ENCODE assay signal across 9 mouse cellular contexts in genomic region chr12:113004993-113005392, GRCm38 (mm10). TPM values are rescaled to one million over a fixed set of nuclear protein-coding genes. Genes with fewer than 3 reads are reported as not detected.
A peak's percentile ranks its signal among the peaks of the same experiment; 100 is the strongest.
DNase-seq lines count a peak whose midpoint lies in the region; ATAC-seq and TF ChIP-seq lines count a peak whose summit lies in the region.
"Had no signal": no experiment of that assay in that cellular context is flagged by ENCODE, and none has a peak within 500 bp of the region (broad histone marks: within the 10 kb centered on the region; RNA-seq: fewer than 3 reads in every experiment).

No protein-coding gene starts in this region.

- H3K36me3 ChIP-seq in heart, embryonic 10.5 days: no peaks in the 10 kb centered on the region
- H3K36me3 ChIP-seq in liver, embryonic 14.5 days (replicated peaks; ENCODE audit: control insufficient read depth, insufficient read depth, low read depth): no peaks in the 10 kb centered on the region
- no peaks in the 10 kb centered on the region for H3K36me3 ChIP-seq in limb, embryonic 10.5 days

- 33% methylated on average over 4 of the region's 4 CpGs for WGBS in heart, embryonic 10.5 days
- 21% methylated on average over 4 of the region's 4 CpGs for WGBS in liver, embryonic 14.5 days (ENCODE audit: insufficient replicate concordance)
- WGBS in limb, embryonic 10.5 days: 30% methylated on average over 4 of the region's 4 CpGs

- ATAC-seq in hematopoietic stem cell, adult 5-6 weeks (replicated peaks in 1 of 2; ENCODE audit: insufficient read depth in 1 of 2, low FRiP score in 2 of 2, low TSS enrichment in 1 of 2, low read depth in 1 of 2, poor library complexity in 2 of 2, severe bottlenecking in 2 of 2): peak; percentile 54 to 66
- no peak for ATAC-seq in liver, embryonic 14.5 days (ENCODE audit: insufficient read depth)

- H3K27me3 ChIP-seq in heart, embryonic 10.5 days (ENCODE audit: insufficient read depth, poor library complexity, severe bottlenecking): no peaks in the 10 kb centered on the region; the same call in 1 of the 2 replicates
- no peaks in the 10 kb centered on the region for H3K27me3 ChIP-seq in liver, embryonic 14.5 days (ENCODE audit: control insufficient read depth, insufficient read depth, low read length)
- no peaks in the 10 kb centered on the region for H3K27me3 ChIP-seq in limb, embryonic 10.5 days (ENCODE audit: low read depth, poor library complexity, severe bottlenecking)

- H3K4me1 ChIP-seq in heart, embryonic 10.5 days: peaks cover 9% of the 10 kb centered on the region
- H3K4me1 ChIP-seq in liver, embryonic 14.5 days (replicated peaks; ENCODE audit: control insufficient read depth in 2 of 2, insufficient read depth in 2 of 2, low read length in 1 of 2): peaks cover 5 to 6% of the 10 kb centered on the region in 2 experiments
- H3K4me1 ChIP-seq in limb, embryonic 10.5 days: peaks cover 12% of the 10 kb centered on the region

- no peaks in the 10 kb centered on the region for H3K9me3 ChIP-seq in heart, embryonic 10.5 days
- H3K9me3 ChIP-seq in liver, embryonic 14.5 days (ENCODE audit: control insufficient read depth, low read length): no peaks in the 10 kb centered on the region
- H3K9me3 ChIP-seq in limb, embryonic 10.5 days (replicated peaks): no peaks in the 10 kb centered on the region
- H3K9me3 ChIP-seq: megakaryocyte, embryonic 14.5 days had no signal

- peak; percentile 87 for TF ChIP-seq CTCF in liver, embryonic 14.5 days (IDR thresholded peaks at IDR 0.05; ENCODE audit: low read depth)

- H3K4me3 ChIP-seq in heart, embryonic 10.5 days: no peak overlapping the region
- H3K4me3 ChIP-seq in liver, embryonic 14.5 days (ENCODE audit: insufficient read depth in 1 of 2, low read depth in 2 of 2, low read length in 2 of 2): no peak overlapping the region
- H3K4me3 ChIP-seq in limb, embryonic 10.5 days: no peak overlapping the region
- H3K4me3 ChIP-seq: megakaryocyte, embryonic 14.5 days had no signal

- no peak overlapping the region for H3K27ac ChIP-seq in heart, embryonic 10.5 days
- no peak overlapping the region for H3K27ac ChIP-seq in liver, embryonic 14.5 days
- H3K27ac ChIP-seq in limb, embryonic 10.5 days: no peak overlapping the region

- TF ChIP-seq EP300 in liver, embryonic 14.5 days (IDR thresholded peaks at IDR 0.05; ENCODE audit: low read depth): no peak

- DNase-seq in heart, adult 11 months: peak; percentile 95
- DNase-seq in heart, embryonic 10.5 days (ENCODE audit: low spot score): no peak
- peak; percentile 31 for DNase-seq in ES-CJ7 (ENCODE audit: low read depth, low spot score)
- peak; percentile 53 for DNase-seq in cerebellum, adult 8-10 months
- DNase-seq in liver, embryonic 14.5 days (ENCODE audit: low read depth in 3 of 3, low spot score in 3 of 3): no peak
- DNase-seq in right cerebral cortex, postnatal 25 days: peak; percentile 41
- DNase-seq in limb, embryonic 10.5 days (ENCODE audit: low spot score): no peak

- H3K4me2 ChIP-seq in liver, embryonic 14.5 days (ENCODE audit: low read depth): no peak overlapping the region

- no peak overlapping the region for H3K9ac ChIP-seq in liver, embryonic 14.5 days (replicated peaks)

RNA-seq across cellular contexts. Expression of gene Brf1, which starts 4.5 kb away (rescaled TPM):
- 35.3 and 41.5 TPM in 2 replicates for polyA plus RNA-seq in heart, embryonic 10.5 days (2016; fragmentation: Nextera tagmentation; extraction: Ambion mirVana)
- 58.6 and 75.9 TPM in 2 replicates for total RNA-seq in hematopoietic stem cell, adult 5-6 weeks (2017)
- polyA plus RNA-seq in liver, embryonic 14.5 days (2012; rRNA removed): 21.5 and 32.0 TPM in 2 replicates
- 19.5 and 22.5 TPM in 2 replicates for polyA plus RNA-seq in liver, embryonic 14.5 days (2014; fragmentation: Nextera tagmentation; extraction: Ambion mirVana)
- 53.5 and 65.9 TPM in 2 replicates for polyA plus RNA-seq in limb, embryonic 10.5 days (2016; fragmentation: Nextera tagmentation; extraction: Ambion mirVana)

RNA-seq across cellular contexts. Expression of gene Pacs2, which starts 9.3 kb away (rescaled TPM):
- polyA plus RNA-seq in heart, embryonic 10.5 days (2016; fragmentation: Nextera tagmentation; extraction: Ambion mirVana): 11.7 TPM in 2 replicates
- total RNA-seq in hematopoietic stem cell, adult 5-6 weeks (2017): 12.9 and 14.5 TPM in 2 replicates
- 9.1 and 11.7 TPM in 2 replicates for polyA plus RNA-seq in liver, embryonic 14.5 days (2012; rRNA removed)
- 3.7 and 5.4 TPM in 2 replicates for polyA plus RNA-seq in liver, embryonic 14.5 days (2014; fragmentation: Nextera tagmentation; extraction: Ambion mirVana)
- 11.7 and 11.8 TPM in 2 replicates for polyA plus RNA-seq in limb, embryonic 10.5 days (2016; fragmentation: Nextera tagmentation; extraction: Ambion mirVana)

RNA-seq across cellular contexts. Expression of gene Btbd6, which starts 28.7 kb away (rescaled TPM):
- 22.3 and 23.6 TPM in 2 replicates for polyA plus RNA-seq in heart, embryonic 10.5 days (2016; fragmentation: Nextera tagmentation; extraction: Ambion mirVana)
- 6.0 and 7.8 TPM in 2 replicates for total RNA-seq in hematopoietic stem cell, adult 5-6 weeks (2017)
- polyA plus RNA-seq in liver, embryonic 14.5 days (2012; rRNA removed): 4.1 and 5.5 TPM in 2 replicates
- polyA plus RNA-seq in liver, embryonic 14.5 days (2014; fragmentation: Nextera tagmentation; extraction: Ambion mirVana): 3.3 and 4.6 TPM in 2 replicates
- polyA plus RNA-seq in limb, embryonic 10.5 days (2016; fragmentation: Nextera tagmentation; extraction: Ambion mirVana): 25.6 and 27.9 TPM in 2 replicates

Comparison
In these comparisons a context has a peak if more than half of its experiments do, and no peak if none do; other contexts are left out.
1. DNase-seq: peak in heart, adult 11 months (single experiment), ES-CJ7 (single experiment), cerebellum, adult 8-10 months (single experiment) and right cerebral cortex, postnatal 25 days (single experiment); none in heart, embryonic 10.5 days (single experiment), liver, embryonic 14.5 days (0 of 3) and limb, embryonic 10.5 days (single experiment).